Mouse (Mus musculus): Measurements from ENCODE around the gene Scgb1a1. TPM values are rescaled to one million over a fixed set of nuclear protein-coding genes. Genes with fewer than 3 reads are reported as not detected.

Scgb1a1 gene
- not detected in 2 replicates for polyA plus RNA-seq (2012; rRNA removed)

GRCm38 (mm10) chr19:9087821-9088220 is at the start of gene Scgb1a1:
Gene Scgb1a1 (minus strand): TSS chr19:9087958.

DNA sequence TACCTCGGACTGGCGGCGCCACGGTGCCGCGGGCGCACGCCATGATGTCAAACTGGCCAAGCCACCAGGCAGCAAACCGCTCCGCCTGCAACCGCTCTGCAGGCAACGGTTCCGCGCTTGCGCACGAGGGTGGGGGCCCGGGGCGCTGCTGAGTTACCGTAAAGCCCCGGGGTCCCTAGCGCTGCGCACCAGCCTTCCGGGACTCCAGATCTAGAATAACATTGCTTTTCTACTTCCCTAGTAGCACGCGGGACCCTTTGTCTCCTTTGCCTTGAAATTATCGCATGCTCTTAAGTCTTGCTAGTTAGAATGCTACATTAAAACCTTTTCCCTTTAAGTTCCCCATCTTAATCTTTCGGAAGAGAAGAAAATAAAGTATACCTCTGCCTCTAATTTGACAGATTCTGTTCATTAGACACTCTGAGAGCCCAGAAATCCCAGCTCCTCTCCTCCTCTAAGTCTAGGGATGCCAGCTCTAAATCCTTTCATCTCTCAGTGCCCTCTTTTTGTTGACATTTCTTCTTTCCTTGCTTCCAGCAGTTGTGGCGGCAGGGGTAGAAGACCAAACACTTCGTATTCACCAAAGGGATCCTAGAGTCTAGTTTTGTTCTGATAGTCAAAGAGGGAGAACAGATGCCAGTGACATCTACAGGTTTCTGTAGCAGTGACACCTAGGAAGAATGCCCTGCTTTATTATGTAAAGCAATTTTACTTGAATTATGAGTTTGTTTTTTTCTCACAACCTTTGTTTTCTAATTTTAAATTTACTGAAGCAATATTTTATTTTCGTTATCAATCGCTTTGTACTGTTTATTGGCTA is 48.0 kb upstream of the Scgb1a1 start, which contains the start of gene Asrgl1:
Gene Asrgl1 (minus strand): TSS at position 125 of the 820 bp plus-strand sequence.

Other genes starting within 250 kb of the Scgb1a1 start
- gene Gng3, start 248.8 kb downstream of the Scgb1a1 start, polyA plus RNA-seq (2012; rRNA removed), result 0.01 and 0.05 TPM in 2 replicates
- 0.12 TPM in 2 replicates for gene Lrrn4cl, start 237.2 kb downstream of the Scgb1a1 start, polyA plus RNA-seq (2012; rRNA removed)
- 66.5 and 70.7 TPM in 2 replicates for gene Ubxn1, start 216.5 kb downstream of the Scgb1a1 start, polyA plus RNA-seq (2012; rRNA removed)
- 24.0 and 25.5 TPM in 2 replicates for gene Uqcc3, start 207.0 kb downstream of the Scgb1a1 start, polyA plus RNA-seq (2012; rRNA removed)
- gene Lbhd1, start 204.2 kb downstream of the Scgb1a1 start, polyA plus RNA-seq (2012; rRNA removed), result 3.7 and 4.3 TPM in 2 replicates
- gene Gm49403, start 204.0 kb downstream of the Scgb1a1 start, polyA plus RNA-seq (2012; rRNA removed), result not detected in 2 replicates
- gene 1810009A15Rik, start 199.1 kb downstream of the Scgb1a1 start, polyA plus RNA-seq (2012; rRNA removed), result 56.4 and 61.7 TPM in 2 replicates
- gene Gm49416, start 199.0 kb downstream of the Scgb1a1 start, polyA plus RNA-seq (2012; rRNA removed), result 0.08 TPM in 1 of 2 replicates, not detected in the other
- 10.3 and 12.8 TPM in 2 replicates for gene Ints5, start 195.0 kb downstream of the Scgb1a1 start, polyA plus RNA-seq (2012; rRNA removed)
- 44.2 and 53.9 TPM in 2 replicates for gene Ganab, start 189.9 kb downstream of the Scgb1a1 start, polyA plus RNA-seq (2012; rRNA removed)
- gene B3gat3, start 167.6 kb downstream of the Scgb1a1 start, polyA plus RNA-seq (2012; rRNA removed), result 22.5 and 27.4 TPM in 2 replicates
- gene Rom1, start 158.6 kb downstream of the Scgb1a1 start, polyA plus RNA-seq (2012; rRNA removed), result 1.9 and 2.8 TPM in 2 replicates
- 9.7 and 11.0 TPM in 2 replicates for gene Eml3, start 158.4 kb downstream of the Scgb1a1 start, polyA plus RNA-seq (2012; rRNA removed)
- 20.0 and 28.3 TPM in 2 replicates for gene Mta2, start 146.1 kb downstream of the Scgb1a1 start, polyA plus RNA-seq (2012; rRNA removed)
- 9.8 and 10.6 TPM in 2 replicates for gene Tut1, start 134.1 kb downstream of the Scgb1a1 start, polyA plus RNA-seq (2012; rRNA removed)
- 194 and 208 TPM in 2 replicates for gene Eef1g, start 120.9 kb downstream of the Scgb1a1 start, polyA plus RNA-seq (2012; rRNA removed)
- gene Ahnak, start 98.7 kb downstream of the Scgb1a1 start, polyA plus RNA-seq (2012; rRNA removed), result 0.90 and 1.2 TPM in 2 replicates
- 3.2 and 4.3 TPM in 2 replicates for gene Asrgl1, start 47.7 kb upstream of the Scgb1a1 start, polyA plus RNA-seq (2012; rRNA removed)

Measured in liver, embryonic 14 days (tissue).